Mouse (Mus musculus): ENCODE results near the gene Slc26a8. TPM values are rescaled to one million over a fixed set of nuclear protein-coding genes. Genes with fewer than 3 reads are reported as not detected.

Slc26a8 gene
- polyA plus RNA-seq, 1 experiment, result 10.7 TPM

DNA sequence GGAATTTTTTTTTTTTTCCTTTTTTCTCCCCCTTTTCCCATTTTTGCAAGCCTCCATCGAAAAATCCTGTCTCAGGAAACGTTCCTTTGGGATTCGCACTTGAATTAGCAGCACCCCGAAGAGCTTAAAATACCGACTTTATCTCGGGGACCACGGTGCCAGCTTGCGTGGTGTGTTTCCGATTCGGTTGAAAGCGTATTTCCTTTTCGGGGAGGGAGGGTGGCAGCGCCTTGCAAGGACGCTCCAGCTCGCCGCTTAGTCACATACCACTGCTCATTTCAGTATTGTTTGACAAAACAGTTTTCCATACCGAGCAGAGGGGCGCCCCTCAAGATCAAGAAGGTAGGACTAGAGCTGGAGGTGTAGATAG, 2.3 kb upstream of the Slc26a8 start:
- Histone ChIP-seq H3K27ac (ENCODE audit: insufficient read depth, low read length) (peak overlapping the region; percentile 88), H3K4me3 (ENCODE audit: insufficient read depth, low read length) (peak overlapping the region; percentile 43), H3K4me1 (ENCODE audit: control insufficient read depth, insufficient read depth, low read length) (peaks cover 18% of the 10 kb centered on the region)
- 0 out of 2 replicates have a peak, but pooled peaks have one; percentile 39 for TF ChIP-seq POLR2A (IDR thresholded peaks at IDR 0.05; ENCODE audit: extremely low read depth, insufficient read depth, low read length)
- TF ChIP-seq CTCF (IDR thresholded peaks at IDR 0.05; ENCODE audit: extremely low read depth, insufficient read depth, low read length), result no peak

DNA sequence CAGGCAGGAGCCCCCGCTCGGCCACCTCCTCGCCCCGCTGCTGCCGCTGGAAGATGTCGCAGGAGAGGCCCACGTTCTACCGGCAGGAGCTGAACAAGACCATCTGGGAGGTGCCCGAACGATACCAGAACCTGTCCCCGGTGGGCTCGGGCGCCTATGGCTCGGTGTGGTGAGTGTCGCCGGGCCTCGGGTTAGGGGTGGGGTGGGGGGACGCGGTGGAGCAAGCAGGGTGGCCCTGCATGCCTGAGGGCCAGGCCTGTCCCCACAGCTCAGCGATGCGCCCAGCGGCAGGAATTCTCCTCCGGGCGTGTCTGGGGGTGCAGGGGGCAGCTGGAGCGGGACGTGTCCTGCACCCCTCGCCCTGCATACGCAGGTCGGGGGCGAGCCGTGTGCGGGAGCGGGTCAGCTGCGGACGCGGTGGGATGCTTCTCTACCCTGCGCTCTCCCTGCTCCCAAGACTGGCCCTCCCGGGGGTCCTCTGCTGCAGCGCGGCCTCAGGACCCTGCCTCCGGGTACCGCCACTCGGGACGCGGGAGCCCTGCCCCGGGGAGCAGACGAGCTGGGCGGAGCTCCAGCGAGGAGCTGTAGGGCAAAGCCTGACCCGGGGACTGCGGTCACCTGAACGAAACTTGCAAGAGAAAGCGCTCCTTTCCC, 1.8 kb upstream of the Slc26a8 start:
- peaks cover 15% of the 10 kb centered on the region for H3K4me1 ChIP-seq (ENCODE audit: control insufficient read depth, insufficient read depth, low read length)
- peak overlapping the region; percentile 88 for H3K27ac ChIP-seq (ENCODE audit: insufficient read depth, low read length)
- TF ChIP-seq CTCF (IDR thresholded peaks at IDR 0.05; ENCODE audit: extremely low read depth, insufficient read depth, low read length), result no peak
- no peak for TF ChIP-seq POLR2A (IDR thresholded peaks at IDR 0.05; ENCODE audit: extremely low read depth, insufficient read depth, low read length)
- H3K4me3 ChIP-seq (ENCODE audit: insufficient read depth, low read length), result peak overlapping the region; percentile 43

DNA sequence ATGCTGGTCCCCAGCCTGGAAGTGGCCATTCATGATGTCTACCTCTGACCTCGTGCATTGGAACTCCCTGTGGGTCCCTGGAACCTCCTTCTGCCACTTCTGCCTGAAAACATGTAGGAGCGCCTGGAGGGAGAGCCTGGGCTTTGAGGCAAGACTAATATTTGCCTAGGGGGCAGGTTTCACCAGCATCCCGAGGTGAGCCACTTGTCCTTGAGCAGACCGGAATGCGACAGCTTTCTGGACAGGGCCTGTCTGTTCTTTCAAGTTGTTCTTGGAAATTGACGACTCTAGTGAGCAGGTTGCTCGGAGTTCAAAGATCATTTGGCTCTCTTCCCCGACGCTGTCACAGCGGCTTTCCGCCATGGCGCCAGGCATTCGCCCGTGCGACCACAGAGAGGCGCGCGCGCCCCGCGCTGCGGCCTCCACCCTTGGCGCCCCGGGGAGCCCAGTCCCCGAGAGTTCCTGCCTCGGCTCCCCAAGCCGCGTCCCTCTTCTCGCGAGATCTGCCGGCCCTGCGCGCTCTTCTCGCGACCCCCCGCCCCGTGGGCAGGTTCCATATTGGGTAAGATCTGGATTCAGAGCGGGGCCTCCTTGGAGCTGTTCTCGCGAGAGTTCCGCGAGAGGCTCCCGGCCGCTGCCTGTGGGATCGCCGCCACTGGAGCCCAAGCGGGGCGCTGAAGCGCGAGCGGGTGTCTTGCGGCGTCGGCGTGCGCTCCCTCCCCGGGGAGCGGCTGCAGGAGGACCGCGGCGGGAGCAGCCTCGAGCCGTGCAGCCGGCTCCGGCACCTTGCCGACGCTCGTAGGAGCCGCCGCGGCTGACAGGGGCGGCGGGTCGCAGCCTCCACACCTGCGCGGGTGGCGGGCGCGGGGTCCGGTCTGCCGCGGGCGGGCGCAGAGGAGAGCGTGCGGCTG, 998 bp upstream of the Slc26a8 start, which contains the start of gene Mapk14:
Gene Mapk14, plus strand, starts transcription at position 554 of the 911 bp plus-strand sequence.
- H3K4me1 ChIP-seq (ENCODE audit: control insufficient read depth, insufficient read depth, low read length), result peaks cover 9% of the 10 kb centered on the region
- peak within 1 kb of the TSS; percentile 43 for H3K4me3 ChIP-seq (ENCODE audit: insufficient read depth, low read length)
- TF ChIP-seq CTCF (IDR thresholded peaks at IDR 0.05; ENCODE audit: extremely low read depth, insufficient read depth, low read length) (peak; percentile 43; the same call in 1 of the 2 replicates), POLR2A (IDR thresholded peaks at IDR 0.05; ENCODE audit: extremely low read depth, insufficient read depth, low read length) (peak; percentile 91)
- H3K27ac ChIP-seq (ENCODE audit: insufficient read depth, low read length), result peak within 1 kb of the TSS; percentile 88

DNA sequence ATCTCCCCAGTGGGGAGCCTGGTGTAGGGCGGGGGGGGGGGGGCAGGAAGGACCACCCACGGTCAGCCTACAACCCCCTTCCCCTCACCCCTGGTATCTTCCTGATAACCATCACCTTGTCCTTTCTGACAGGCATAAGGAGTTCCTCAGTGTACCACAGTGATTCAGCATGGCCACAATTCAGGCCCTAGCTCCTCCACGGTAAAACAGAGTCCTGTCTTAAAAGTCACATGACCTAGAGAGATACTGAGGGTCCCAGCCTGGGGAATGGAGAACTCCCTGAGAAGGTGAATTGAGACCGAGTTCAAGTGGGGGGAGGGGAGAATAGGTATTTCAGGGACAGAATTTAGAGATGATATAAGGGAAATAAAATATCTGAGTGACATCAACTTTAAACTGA, 2.7 kb downstream of the Slc26a8 start:
- Histone ChIP-seq H3K27ac (ENCODE audit: insufficient read depth, low read length) (no peak overlapping the region), H3K4me1 (ENCODE audit: control insufficient read depth, insufficient read depth, low read length) (peaks cover 4% of the 10 kb centered on the region; the same call in 1 of the 2 replicates), H3K4me3 (ENCODE audit: insufficient read depth, low read length) (no peak overlapping the region)
- TF ChIP-seq CTCF (IDR thresholded peaks at IDR 0.05; ENCODE audit: extremely low read depth, insufficient read depth, low read length) (no peak), POLR2A (IDR thresholded peaks at IDR 0.05; ENCODE audit: extremely low read depth, insufficient read depth, low read length) (no peak)

DNA sequence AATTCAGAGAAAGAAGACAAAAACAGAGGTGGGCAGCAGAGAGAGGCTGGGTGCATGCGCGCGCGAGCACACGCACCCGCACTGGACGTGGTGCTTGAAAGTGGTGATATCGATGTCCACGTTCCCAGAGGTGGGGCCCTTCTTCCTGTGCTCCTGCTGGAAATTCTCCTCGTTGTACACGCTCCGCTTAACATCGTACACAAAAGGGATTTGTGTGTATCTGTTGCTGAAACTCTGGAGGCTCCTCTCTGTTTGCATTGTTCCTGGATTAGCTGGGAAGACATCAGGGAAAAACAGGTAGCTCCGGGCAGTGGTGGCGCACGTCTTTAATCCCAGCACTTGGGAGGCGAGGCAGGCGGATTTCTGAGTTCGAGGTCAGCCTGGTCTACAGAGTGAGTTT, 5.4 kb downstream of the Slc26a8 start:
- TF ChIP-seq CTCF (IDR thresholded peaks at IDR 0.05; ENCODE audit: extremely low read depth, insufficient read depth, low read length) (no peak), POLR2A (IDR thresholded peaks at IDR 0.05; ENCODE audit: extremely low read depth, insufficient read depth, low read length) (no peak)
- H3K27ac ChIP-seq (ENCODE audit: insufficient read depth, low read length), result no peak overlapping the region
- no peak overlapping the region for H3K4me3 ChIP-seq (ENCODE audit: insufficient read depth, low read length)
- H3K4me1 ChIP-seq (ENCODE audit: control insufficient read depth, insufficient read depth, low read length), result peaks cover 3% of the 10 kb centered on the region; the same call in 1 of the 2 replicates

DNA sequence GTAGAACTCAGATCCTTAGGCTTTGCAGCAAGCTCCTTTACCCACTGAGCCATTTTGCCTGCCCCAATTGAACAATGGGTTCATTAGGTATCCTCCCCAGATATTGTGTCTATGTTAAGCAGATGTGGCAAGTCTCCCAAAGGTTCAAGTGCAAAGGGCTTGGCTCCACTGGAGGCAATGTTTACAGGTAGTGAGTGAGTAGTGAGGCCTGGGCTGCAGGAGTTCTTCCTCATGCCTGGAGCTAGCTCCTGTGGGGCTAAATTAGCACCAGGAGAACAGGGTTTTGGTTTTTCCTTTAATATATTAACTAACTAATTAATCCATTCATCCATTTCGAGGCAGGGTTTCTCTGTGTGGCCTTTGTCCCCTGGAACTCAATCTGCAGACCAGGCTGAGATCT, 6.4 kb downstream of the Slc26a8 start:
- H3K4me1 ChIP-seq (ENCODE audit: control insufficient read depth, insufficient read depth, low read length), result no peaks in the 10 kb centered on the region
- H3K4me3 ChIP-seq (ENCODE audit: insufficient read depth, low read length), result no peak overlapping the region
- H3K27ac ChIP-seq (ENCODE audit: insufficient read depth, low read length), result no peak overlapping the region
- TF ChIP-seq POLR2A (IDR thresholded peaks at IDR 0.05; ENCODE audit: extremely low read depth, insufficient read depth, low read length) (no peak), CTCF (IDR thresholded peaks at IDR 0.05; ENCODE audit: extremely low read depth, insufficient read depth, low read length) (no peak)

DNA sequence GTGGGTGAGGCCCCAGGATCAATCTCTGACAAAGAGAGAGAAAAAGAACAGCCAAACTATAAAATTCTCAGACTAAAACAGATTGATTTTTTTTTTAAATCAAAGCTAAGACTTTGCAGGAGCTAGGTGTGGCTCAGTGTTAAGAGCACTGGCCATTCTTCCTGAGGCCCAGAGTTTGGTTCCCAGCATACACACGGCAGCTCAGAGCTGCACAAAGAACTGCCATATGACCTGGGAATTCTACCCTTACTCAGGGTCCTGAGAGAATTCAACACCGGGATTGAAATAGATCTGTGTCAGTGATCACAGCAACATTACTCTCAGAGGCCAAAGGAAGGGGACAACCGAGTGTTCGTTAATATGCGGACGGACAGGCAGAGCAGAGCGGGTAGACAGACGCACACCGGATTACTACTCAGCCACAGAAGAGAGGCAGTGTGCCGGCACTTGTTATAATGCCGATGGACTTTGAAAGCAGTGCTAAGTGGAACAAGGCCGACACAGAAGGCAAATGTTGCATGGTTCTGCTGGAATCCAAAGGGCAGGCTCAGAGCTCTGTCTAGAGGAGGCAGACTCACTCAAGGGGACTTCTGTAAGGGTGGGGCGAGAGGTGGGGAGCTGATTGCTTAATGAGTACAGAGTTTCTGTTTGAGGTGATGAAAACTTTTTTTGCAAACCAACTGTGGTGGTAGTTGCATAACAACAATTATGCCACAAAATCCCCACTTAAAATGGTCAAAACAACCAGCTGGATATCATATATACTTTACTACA, 7.5 kb downstream of the Slc26a8 start:
- Histone ChIP-seq H3K4me3 (ENCODE audit: insufficient read depth, low read length) (no peak overlapping the region), H3K4me1 (ENCODE audit: control insufficient read depth, insufficient read depth, low read length) (no peaks in the 10 kb centered on the region), H3K27ac (ENCODE audit: insufficient read depth, low read length) (no peak overlapping the region)
- TF ChIP-seq CTCF (IDR thresholded peaks at IDR 0.05; ENCODE audit: extremely low read depth, insufficient read depth, low read length), result no peak
- TF ChIP-seq POLR2A (IDR thresholded peaks at IDR 0.05; ENCODE audit: extremely low read depth, insufficient read depth, low read length), result no peak

DNA sequence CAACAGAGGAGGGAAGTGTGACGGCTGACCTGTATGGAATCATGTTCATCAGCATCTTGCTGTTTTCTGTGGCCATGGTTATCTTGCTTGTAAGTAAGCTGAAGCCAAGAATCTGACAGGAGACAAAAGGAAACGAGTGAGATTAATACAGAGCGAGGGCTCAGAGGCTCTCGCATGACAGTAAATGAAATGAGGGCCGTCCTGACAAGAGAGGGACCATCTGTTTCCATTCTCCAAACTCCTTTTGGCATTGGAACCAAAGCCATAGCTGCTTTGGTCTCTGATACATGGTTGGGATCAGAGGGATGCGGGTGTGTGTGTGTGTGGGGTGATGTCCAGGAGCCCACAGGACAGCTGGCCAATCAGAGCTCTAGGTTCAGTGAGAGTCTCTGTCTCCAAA, 30.5 kb downstream of the Slc26a8 start:
- Histone ChIP-seq H3K27ac (ENCODE audit: insufficient read depth, low read length) (no peak overlapping the region), H3K4me3 (ENCODE audit: insufficient read depth, low read length) (no peak overlapping the region), H3K4me1 (ENCODE audit: control insufficient read depth, insufficient read depth, low read length) (no peaks in the 10 kb centered on the region)
- no peak for TF ChIP-seq POLR2A (IDR thresholded peaks at IDR 0.05; ENCODE audit: extremely low read depth, insufficient read depth, low read length)
- TF ChIP-seq CTCF (IDR thresholded peaks at IDR 0.05; ENCODE audit: extremely low read depth, insufficient read depth, low read length), result no peak

DNA sequence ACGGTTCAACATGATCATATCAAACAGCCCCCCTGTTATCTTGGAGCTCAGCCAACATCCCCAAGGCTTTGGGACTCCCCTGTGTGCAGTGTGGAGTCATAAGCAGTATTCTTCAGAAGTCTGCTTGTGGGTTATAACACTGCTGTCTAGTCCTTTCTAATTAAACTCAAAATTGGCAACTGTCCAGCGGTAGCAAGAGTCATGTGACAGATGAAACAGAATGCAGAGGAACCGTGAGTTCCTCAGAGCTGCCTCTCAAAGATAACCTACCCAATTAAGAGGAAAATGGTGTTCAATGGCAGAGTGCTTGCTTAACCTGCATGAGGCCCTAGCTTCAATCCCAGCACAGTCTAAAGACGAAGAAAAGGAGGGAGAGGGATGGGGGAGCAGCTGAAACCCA, 32.1 kb downstream of the Slc26a8 start:
- TF ChIP-seq CTCF (IDR thresholded peaks at IDR 0.05; ENCODE audit: extremely low read depth, insufficient read depth, low read length), result no peak
- Histone ChIP-seq H3K4me1 (ENCODE audit: control insufficient read depth, insufficient read depth, low read length) (no peaks in the 10 kb centered on the region), H3K4me3 (ENCODE audit: insufficient read depth, low read length) (no peak overlapping the region), H3K27ac (ENCODE audit: insufficient read depth, low read length) (no peak overlapping the region)
